Mouse (Mus musculus) lung, adult 2 months (tissue): ENCODE measurements around the gene Actl6b.
A peak's percentile ranks its signal among the peaks of the same experiment; 100 is the strongest.

Experiments used
- CTCF ChIP-seq: fragments of 200-500 bp; IDR thresholded peaks from 2 replicates; pipeline ENCODE4 v1.5.1; 2011; ENCODE audit warnings: mild to moderate bottlenecking, low read length, control low read depth; ENCODE audit not compliant: insufficient read depth
- POLR2A ChIP-seq: fragments of 200-500 bp; IDR thresholded peaks from 2 replicates; pipeline ENCODE4 v1.6.1; 2011; ENCODE audit warnings: low read depth, mild to moderate bottlenecking, control low read depth, low read length, borderline replicate concordance; ENCODE audit errors: extremely low read depth

DNA sequence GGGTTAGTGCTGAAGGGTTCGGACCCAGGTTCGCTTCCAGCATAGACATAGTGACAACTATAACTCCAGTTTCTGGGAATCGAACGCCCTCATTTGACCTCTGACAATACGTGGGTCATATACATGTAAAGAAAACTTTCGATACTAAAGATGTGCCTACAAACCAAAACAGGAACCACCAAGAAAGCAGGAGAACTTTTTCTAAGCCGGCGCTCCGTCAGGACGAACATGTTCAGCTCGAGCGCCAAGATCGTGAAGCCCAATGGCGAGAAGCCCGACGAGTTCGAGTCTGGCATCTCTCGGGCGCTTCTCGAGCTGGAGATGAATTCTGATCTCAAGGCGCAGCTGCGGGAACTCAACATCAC lies 48.0 kb downstream of the Actl6b start:
- no peak for TF ChIP-seq CTCF
- 0 out of 2 replicates have a peak, but pooled peaks have one; percentile 17 for TF ChIP-seq POLR2A
